Mouse (Mus musculus): Measurements from ENCODE around the gene Evpl. TPM values are rescaled to one million over a fixed set of nuclear protein-coding genes. Genes with fewer than 3 reads are reported as not detected.

Evpl gene
- polyA plus RNA-seq, 1 experiment from 2014 or later = 1.1 TPM

DNA sequence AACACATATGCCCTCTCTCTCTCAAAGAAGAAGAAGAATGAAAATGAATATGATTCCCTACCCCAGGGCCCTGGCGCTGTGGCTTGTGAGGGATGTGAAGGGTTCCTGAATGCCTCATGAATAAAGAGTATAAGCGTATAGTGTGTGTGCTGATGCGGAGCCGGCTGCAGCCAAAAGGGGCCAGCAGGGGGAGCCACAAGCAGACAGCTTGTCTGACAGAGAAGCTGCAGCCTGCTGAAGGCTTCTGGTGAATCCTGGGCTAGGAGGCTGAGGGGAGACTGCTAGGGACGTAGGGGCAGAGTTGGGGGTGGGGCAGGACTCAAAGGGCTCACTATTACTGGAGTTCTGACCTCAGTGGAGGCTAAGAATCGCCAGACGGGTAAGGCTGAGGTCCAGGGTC is 22.7 kb downstream of the Evpl start:
- DNase-seq (ENCODE audit: low spot score) = no peak
- no peak overlapping the region for H3K4me3 ChIP-seq (ENCODE audit: low read depth, low read length)

DNA sequence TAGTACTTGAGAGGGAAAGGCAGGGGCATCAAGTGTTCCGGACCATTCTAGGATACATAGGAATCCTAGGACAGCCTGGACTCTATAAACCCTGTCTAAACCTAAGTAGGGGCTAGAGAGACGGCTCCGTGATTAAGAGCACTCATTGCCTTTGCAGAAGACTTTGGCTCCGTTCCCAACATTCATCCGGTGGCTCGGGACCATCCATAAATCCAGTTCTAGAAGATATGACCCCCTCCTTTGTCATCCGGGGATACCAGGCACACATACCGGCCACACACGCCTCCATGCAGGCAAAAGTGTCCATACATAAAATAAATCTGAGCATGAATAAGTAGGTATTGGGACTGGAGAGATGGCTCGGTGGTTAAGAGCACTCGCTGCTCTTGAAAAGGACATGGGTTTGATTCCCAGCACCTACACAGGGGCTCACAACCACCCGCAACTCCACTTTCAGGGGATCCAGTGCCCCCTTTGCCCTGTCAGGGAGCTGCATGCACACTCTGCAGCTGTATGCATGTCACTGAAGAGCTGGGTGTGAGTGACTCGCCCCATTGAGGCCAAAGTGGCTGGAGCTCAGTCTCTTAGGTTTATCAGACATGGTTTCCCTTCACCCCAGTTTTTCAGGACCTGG is 23.9 kb downstream of the Evpl start:
- H3K36me3 ChIP-seq (ENCODE audit: control insufficient read depth, insufficient read depth, low read length) = no peaks in the 10 kb centered on the region
- no peaks in the 10 kb centered on the region for H3K27me3 ChIP-seq (ENCODE audit: control insufficient read depth, insufficient read depth, low read length)
- H3K9ac ChIP-seq (ENCODE audit: low read length) = no peak overlapping the region
- DNase-seq (ENCODE audit: low spot score) = no peak
- H3K4me3 ChIP-seq (ENCODE audit: low read depth, low read length) = no peak overlapping the region
- H3K27ac ChIP-seq (replicated peaks; ENCODE audit: low read depth, low read length) = no peak overlapping the region
- H3K9me3 ChIP-seq (ENCODE audit: control insufficient read depth, low read length) = no peaks in the 10 kb centered on the region
- 93% methylated on average over 13 of the region's 13 CpGs for whole genome bisulfite sequencing
- no peak overlapping the region for H3K4me2 ChIP-seq (ENCODE audit: low read depth, severe bottlenecking)
- no peaks in the 10 kb centered on the region for H3K4me1 ChIP-seq (ENCODE audit: control insufficient read depth, insufficient read depth, low read length)
- ATAC-seq (ENCODE audit: insufficient number of reproducible peaks, low FRiP score, low TSS enrichment, low read depth) = no peak

More for the DNA sequence above, 22.7 kb downstream of the Evpl start:
- no peak overlapping the region for H3K9ac ChIP-seq (ENCODE audit: low read length)
- H3K4me1 ChIP-seq (ENCODE audit: control insufficient read depth, insufficient read depth, low read length) = 0 out of 2 replicates have a peak, but pooled peaks cover 3% of the 10 kb centered on the region
- no peaks in the 10 kb centered on the region for H3K9me3 ChIP-seq (ENCODE audit: control insufficient read depth, low read length)
- no peak overlapping the region for H3K4me2 ChIP-seq (ENCODE audit: low read depth, severe bottlenecking)
- WGBS = 74% methylated on average over 7 of the region's 7 CpGs
- no peak for ATAC-seq (ENCODE audit: insufficient number of reproducible peaks, low FRiP score, low TSS enrichment, low read depth)
- no peaks in the 10 kb centered on the region for H3K36me3 ChIP-seq (ENCODE audit: control insufficient read depth, insufficient read depth, low read length)
- H3K27ac ChIP-seq (replicated peaks; ENCODE audit: low read depth, low read length) = no peak overlapping the region
- H3K27me3 ChIP-seq (ENCODE audit: control insufficient read depth, insufficient read depth, low read length) = no peaks in the 10 kb centered on the region

DNA sequence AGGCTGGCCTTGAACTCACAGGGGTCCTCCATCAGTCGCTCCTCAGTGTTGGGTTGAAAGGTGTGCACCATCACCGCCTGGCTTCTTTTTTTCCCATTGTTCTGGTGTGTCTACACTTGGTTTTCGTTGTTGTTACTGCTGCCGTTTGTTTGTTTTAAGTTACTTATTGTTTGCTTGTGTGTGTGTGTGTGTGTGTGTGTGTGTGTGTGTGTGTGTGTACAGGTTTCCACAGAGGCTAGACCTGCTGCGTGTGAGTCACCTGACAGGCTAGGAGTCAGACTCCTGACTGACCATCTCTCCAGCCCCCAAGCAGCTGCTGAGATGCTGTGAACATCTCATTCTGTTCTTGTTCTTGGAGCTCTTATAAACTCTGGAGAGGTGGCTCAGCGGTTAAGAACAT is 25.0 kb downstream of the Evpl start:
- H3K9me3 ChIP-seq (ENCODE audit: control insufficient read depth, low read length) = no peaks in the 10 kb centered on the region
- no peaks in the 10 kb centered on the region for H3K4me1 ChIP-seq (ENCODE audit: control insufficient read depth, insufficient read depth, low read length)
- H3K27me3 ChIP-seq (ENCODE audit: control insufficient read depth, insufficient read depth, low read length) = no peaks in the 10 kb centered on the region
- no peak overlapping the region for H3K9ac ChIP-seq (ENCODE audit: low read length)
- no peak overlapping the region for H3K4me2 ChIP-seq (ENCODE audit: low read depth, severe bottlenecking)
- H3K4me3 ChIP-seq (ENCODE audit: low read depth, low read length) = no peak overlapping the region
- no peak for DNase-seq (ENCODE audit: low spot score)
- 91% methylated on average over 6 of the region's 6 CpGs for WGBS
- ATAC-seq (ENCODE audit: insufficient number of reproducible peaks, low FRiP score, low TSS enrichment, low read depth) = no peak
- no peak overlapping the region for H3K27ac ChIP-seq (replicated peaks; ENCODE audit: low read depth, low read length)
- no peaks in the 10 kb centered on the region for H3K36me3 ChIP-seq (ENCODE audit: control insufficient read depth, insufficient read depth, low read length)

DNA sequence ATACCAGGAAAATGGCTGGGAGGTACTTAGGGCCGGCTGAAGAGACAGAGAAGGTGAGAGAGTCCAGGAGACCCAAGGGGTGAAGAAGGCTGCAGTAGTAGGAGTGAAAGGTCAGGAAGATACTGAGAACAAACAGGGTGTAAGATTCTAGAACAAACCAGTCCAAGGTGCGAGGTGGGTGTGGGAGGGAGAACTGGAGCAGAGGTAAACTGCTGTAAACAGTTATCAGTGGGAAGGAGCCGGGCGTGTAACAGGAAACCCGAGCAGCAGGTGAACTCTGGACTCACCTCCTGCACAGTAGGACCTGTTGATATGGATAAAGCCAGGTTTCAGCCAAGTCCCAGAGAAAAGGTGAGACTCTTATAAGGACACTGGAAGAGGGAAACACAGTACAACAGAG is 27.2 kb downstream of the Evpl start:
- DNase-seq (ENCODE audit: low spot score) = no peak
- H3K9ac ChIP-seq (ENCODE audit: low read length) = no peak overlapping the region
- 74% methylated on average over 5 of the region's 5 CpGs for WGBS
- H3K36me3 ChIP-seq (ENCODE audit: control insufficient read depth, insufficient read depth, low read length) = peaks cover 3% of the 10 kb centered on the region; the same call in 1 of the 2 replicates
- H3K4me2 ChIP-seq (ENCODE audit: low read depth, severe bottlenecking) = no peak overlapping the region
- H3K4me3 ChIP-seq (ENCODE audit: low read depth, low read length) = no peak overlapping the region
- no peak for ATAC-seq (ENCODE audit: insufficient number of reproducible peaks, low FRiP score, low TSS enrichment, low read depth)
- no peak overlapping the region for H3K27ac ChIP-seq (replicated peaks; ENCODE audit: low read depth, low read length)
- no peaks in the 10 kb centered on the region for H3K9me3 ChIP-seq (ENCODE audit: control insufficient read depth, low read length)
- H3K4me1 ChIP-seq (ENCODE audit: control insufficient read depth, insufficient read depth, low read length) = no peaks in the 10 kb centered on the region
- no peaks in the 10 kb centered on the region for H3K27me3 ChIP-seq (ENCODE audit: control insufficient read depth, insufficient read depth, low read length)

DNA sequence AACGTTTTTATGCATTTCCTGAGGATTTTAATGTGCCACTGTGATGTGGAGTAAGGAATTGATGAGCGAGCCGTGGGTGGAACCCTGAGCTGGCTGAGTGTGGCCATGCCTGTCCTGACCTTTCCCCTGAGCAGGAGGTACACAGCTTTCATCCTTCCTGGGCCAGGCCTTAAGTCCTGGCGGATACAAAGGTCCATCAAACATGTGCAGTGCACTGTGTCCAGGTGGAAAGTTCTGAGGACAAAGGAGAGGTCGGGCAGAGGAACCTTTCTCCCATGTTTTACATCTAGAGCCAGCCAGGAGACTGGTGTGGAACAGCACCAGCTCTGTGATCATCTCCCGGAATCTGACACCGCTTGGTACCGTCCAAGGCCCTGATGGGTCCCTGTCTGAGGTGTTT is 28.6 kb downstream of the Evpl start:
- Histone ChIP-seq H3K9me3 (ENCODE audit: control insufficient read depth, low read length) (no peaks in the 10 kb centered on the region), H3K4me1 (ENCODE audit: control insufficient read depth, insufficient read depth, low read length) (no peaks in the 10 kb centered on the region), H3K36me3 (ENCODE audit: control insufficient read depth, insufficient read depth, low read length) (peaks cover 3% of the 10 kb centered on the region; the same call in 1 of the 2 replicates), H3K27ac (replicated peaks; ENCODE audit: low read depth, low read length) (no peak overlapping the region), H3K4me2 (ENCODE audit: low read depth, severe bottlenecking) (no peak overlapping the region), H3K9ac (ENCODE audit: low read length) (no peak overlapping the region), H3K27me3 (ENCODE audit: control insufficient read depth, insufficient read depth, low read length) (no peaks in the 10 kb centered on the region), H3K4me3 (ENCODE audit: low read depth, low read length) (no peak overlapping the region)
- no peak for ATAC-seq (ENCODE audit: insufficient number of reproducible peaks, low FRiP score, low TSS enrichment, low read depth)
- 81% methylated on average over 8 of the region's 8 CpGs for WGBS
- DNase-seq (ENCODE audit: low spot score) = no peak

DNA sequence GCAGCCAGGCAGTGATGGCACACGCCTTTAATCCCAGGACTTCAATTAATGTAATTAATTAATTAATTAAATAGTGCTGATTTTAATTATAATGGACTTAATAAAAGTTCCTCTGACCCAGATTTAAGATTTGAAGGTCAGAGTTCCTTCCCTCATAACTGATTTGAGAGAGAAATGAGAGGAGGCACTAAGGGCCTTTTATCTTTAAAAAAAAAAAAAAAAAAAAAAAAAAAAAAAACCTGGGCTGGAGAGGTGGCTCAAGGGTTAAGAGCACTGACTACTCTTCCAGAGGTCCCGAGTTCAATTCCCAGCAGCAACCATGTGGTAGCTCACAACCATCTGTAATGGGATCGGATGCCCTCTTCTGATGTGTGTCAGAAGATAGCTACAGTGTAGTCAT is 29.2 kb downstream of the Evpl start:
- Histone ChIP-seq H3K4me1 (ENCODE audit: control insufficient read depth, insufficient read depth, low read length) (no peaks in the 10 kb centered on the region), H3K27me3 (ENCODE audit: control insufficient read depth, insufficient read depth, low read length) (no peaks in the 10 kb centered on the region), H3K9ac (ENCODE audit: low read length) (no peak overlapping the region), H3K4me3 (ENCODE audit: low read depth, low read length) (no peak overlapping the region), H3K36me3 (ENCODE audit: control insufficient read depth, insufficient read depth, low read length) (peaks cover 3% of the 10 kb centered on the region; the same call in 1 of the 2 replicates), H3K4me2 (ENCODE audit: low read depth, severe bottlenecking) (no peak overlapping the region), H3K9me3 (ENCODE audit: control insufficient read depth, low read length) (no peaks in the 10 kb centered on the region), H3K27ac (replicated peaks; ENCODE audit: low read depth, low read length) (no peak overlapping the region)
- DNase-seq (ENCODE audit: low spot score) = no peak
- WGBS = 86% methylated on average over 3 of the region's 3 CpGs
- no peak for ATAC-seq (ENCODE audit: insufficient number of reproducible peaks, low FRiP score, low TSS enrichment, low read depth)

DNA sequence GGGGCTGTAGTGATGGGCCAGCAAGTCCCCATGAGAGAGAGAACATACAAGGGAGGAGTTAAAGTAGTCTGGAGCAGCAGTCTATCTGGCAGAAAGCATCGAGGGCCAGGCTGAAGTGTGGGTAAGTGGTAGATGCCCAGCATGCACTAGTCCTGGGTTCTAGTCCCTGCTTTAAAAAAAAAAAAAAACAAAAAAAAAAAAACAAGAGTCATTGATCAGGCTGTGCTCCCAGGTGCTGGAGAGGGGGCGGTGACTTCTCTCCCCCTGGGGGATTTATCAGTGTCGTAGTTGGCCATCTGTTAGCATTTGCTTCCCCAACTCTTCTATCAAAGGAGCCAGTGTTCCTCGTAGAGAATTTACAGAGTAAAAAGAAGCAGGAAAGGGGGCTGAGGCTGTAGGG is 31.2 kb downstream of the Evpl start:
- H3K4me1 ChIP-seq (ENCODE audit: control insufficient read depth, insufficient read depth, low read length) = no peaks in the 10 kb centered on the region
- peaks cover 5% of the 10 kb centered on the region; the same call in 1 of the 2 replicates for H3K36me3 ChIP-seq (ENCODE audit: control insufficient read depth, insufficient read depth, low read length)
- H3K9me3 ChIP-seq (ENCODE audit: control insufficient read depth, low read length) = no peaks in the 10 kb centered on the region
- no peak overlapping the region for H3K27ac ChIP-seq (replicated peaks; ENCODE audit: low read depth, low read length)
- H3K4me3 ChIP-seq (ENCODE audit: low read depth, low read length) = no peak overlapping the region
- ATAC-seq (ENCODE audit: insufficient number of reproducible peaks, low FRiP score, low TSS enrichment, low read depth) (no peak), DNase-seq (ENCODE audit: low spot score) (no peak)
- H3K9ac ChIP-seq (ENCODE audit: low read length) = no peak overlapping the region
- 60% methylated on average over 4 of the region's 4 CpGs for WGBS
- H3K4me2 ChIP-seq (ENCODE audit: low read depth, severe bottlenecking) = no peak overlapping the region
- no peaks in the 10 kb centered on the region for H3K27me3 ChIP-seq (ENCODE audit: control insufficient read depth, insufficient read depth, low read length)

DNA sequence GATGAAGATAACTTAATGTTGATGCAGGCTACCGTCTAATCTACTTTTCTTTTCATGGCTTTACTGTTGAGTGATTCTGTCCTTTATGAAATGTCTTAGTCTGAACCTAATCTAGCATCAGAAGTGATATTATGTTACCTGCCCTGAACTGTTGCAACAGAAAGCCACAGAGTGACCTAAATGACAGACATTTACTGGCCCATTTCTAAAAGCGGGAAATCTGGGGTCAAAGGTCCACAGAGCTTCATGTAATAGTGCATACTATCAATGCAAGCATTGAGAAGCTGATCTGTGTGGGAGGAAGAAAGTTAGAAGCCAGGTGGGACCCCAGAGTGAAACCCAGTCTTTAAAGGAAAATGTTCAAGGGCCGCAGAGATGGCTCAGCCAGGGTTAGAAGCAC is 34.7 kb downstream of the Evpl start:
- 92% methylated on average over 3 of the region's 3 CpGs for WGBS
- ATAC-seq (ENCODE audit: insufficient number of reproducible peaks, low FRiP score, low TSS enrichment, low read depth) (no peak), DNase-seq (ENCODE audit: low spot score) (no peak)
- no peak overlapping the region for H3K4me3 ChIP-seq (ENCODE audit: low read depth, low read length)
- no peaks in the 10 kb centered on the region for H3K9me3 ChIP-seq (ENCODE audit: control insufficient read depth, low read length)
- H3K9ac ChIP-seq (ENCODE audit: low read length) = no peak overlapping the region
- H3K27me3 ChIP-seq (ENCODE audit: control insufficient read depth, insufficient read depth, low read length) = no peaks in the 10 kb centered on the region
- peaks cover 5% of the 10 kb centered on the region; the same call in 1 of the 2 replicates for H3K36me3 ChIP-seq (ENCODE audit: control insufficient read depth, insufficient read depth, low read length)
- H3K4me1 ChIP-seq (ENCODE audit: control insufficient read depth, insufficient read depth, low read length) = 0 out of 2 replicates have a peak, but pooled peaks cover 3% of the 10 kb centered on the region
- H3K27ac ChIP-seq (replicated peaks; ENCODE audit: low read depth, low read length) = no peak overlapping the region
- H3K4me2 ChIP-seq (ENCODE audit: low read depth, severe bottlenecking) = no peak overlapping the region

DNA sequence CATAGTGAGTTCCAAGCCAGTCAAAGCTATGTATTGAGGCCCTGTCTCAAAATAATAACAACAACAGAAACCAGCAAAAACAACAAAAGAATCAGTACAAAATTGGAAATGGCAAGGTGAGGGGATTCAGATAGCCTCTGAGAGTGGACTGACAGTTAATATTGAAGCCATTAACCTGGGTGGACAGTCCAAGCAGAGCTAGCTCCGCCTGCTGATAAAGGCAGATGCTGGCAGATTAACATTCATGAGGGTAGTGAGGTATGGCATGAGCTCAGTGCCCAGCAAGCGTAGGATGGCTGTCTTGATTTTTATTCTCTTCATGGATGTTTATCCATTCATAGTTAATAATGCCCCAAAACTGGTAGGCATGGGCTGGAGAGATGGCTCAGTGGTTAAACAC is 36.7 kb downstream of the Evpl start:
- no peak overlapping the region for H3K27ac ChIP-seq (replicated peaks; ENCODE audit: low read depth, low read length)
- 0 out of 2 replicates have a peak, but pooled peaks cover 3% of the 10 kb centered on the region for H3K4me1 ChIP-seq (ENCODE audit: control insufficient read depth, insufficient read depth, low read length)
- 95% methylated on average over 2 of the region's 2 CpGs for WGBS
- no peak for ATAC-seq (ENCODE audit: insufficient number of reproducible peaks, low FRiP score, low TSS enrichment, low read depth)
- H3K4me3 ChIP-seq (ENCODE audit: low read depth, low read length) = no peak overlapping the region
- peaks cover 4% of the 10 kb centered on the region; the same call in 1 of the 2 replicates for H3K36me3 ChIP-seq (ENCODE audit: control insufficient read depth, insufficient read depth, low read length)
- H3K9ac ChIP-seq (ENCODE audit: low read length) = no peak overlapping the region
- no peaks in the 10 kb centered on the region for H3K9me3 ChIP-seq (ENCODE audit: control insufficient read depth, low read length)
- H3K4me2 ChIP-seq (ENCODE audit: low read depth, severe bottlenecking) = no peak overlapping the region
- no peak for DNase-seq (ENCODE audit: low spot score)
- H3K27me3 ChIP-seq (ENCODE audit: control insufficient read depth, insufficient read depth, low read length) = no peaks in the 10 kb centered on the region
